Mouse (Mus musculus): ENCODE measurements around the gene Dusp5. TPM values are rescaled to one million over a fixed set of nuclear protein-coding genes. Genes with fewer than 3 reads are reported as not detected.
"Not testable (repeated sequence)": the region's sequence is repeated elsewhere in the genome, so short reads cannot be mapped to it uniquely, and the experiment has no call there.

Dusp5 gene
- total RNA-seq, 4 experiments from 2014 or later: 7.8 to 12.1 (median 10.0) TPM

GRCm38 (mm10) chr19:53575296-53576010, 46.5 kb downstream of the Dusp5 start:
- no peak for DNase-seq (ENCODE audit: low spot score in 2 of 2)

- DNase-seq (ENCODE audit: low spot score in 2 of 2): no peak
Measured at GRCm38 (mm10) chr19:53576061-53576460, 47.2 kb downstream of the Dusp5 start.

- DNase-seq (ENCODE audit: low spot score in 2 of 2): no peak
Measured at GRCm38 (mm10) chr19:53577025-53577800, 48.3 kb downstream of the Dusp5 start.

DNA sequence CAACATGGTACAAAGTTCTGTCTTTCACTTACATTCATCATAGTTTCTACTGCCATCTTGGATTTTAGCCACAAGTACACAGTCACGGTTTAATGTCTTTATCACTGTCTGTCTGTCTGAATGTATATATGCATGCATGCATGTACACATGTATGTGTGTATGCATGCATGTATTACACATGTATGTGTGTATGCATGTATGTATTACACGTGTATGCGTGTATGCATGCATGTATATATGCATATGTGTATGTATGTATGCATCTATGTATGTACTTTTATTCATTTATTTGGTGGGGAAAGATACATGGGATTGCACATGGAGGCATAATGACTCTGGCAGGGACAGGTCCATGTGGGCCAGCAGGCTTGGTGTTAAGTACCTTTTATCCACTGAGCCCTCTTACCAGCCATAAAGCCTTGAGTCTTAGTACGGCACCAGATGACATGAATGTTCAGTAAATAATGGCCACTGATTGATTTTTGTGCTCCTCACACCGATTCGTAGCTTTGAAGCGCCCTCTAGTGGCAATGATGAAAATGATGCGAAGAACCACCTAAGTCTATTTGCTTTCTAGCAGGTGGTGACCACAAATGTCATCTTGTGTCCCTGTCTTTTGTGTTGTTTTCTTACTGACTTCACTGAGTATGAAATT, 49.8 kb downstream of the Dusp5 start:
- DNase-seq (ENCODE audit: low spot score in 2 of 2): no peak

- DNase-seq (ENCODE audit: low spot score in 2 of 2): not testable (repeated sequence)
Measured at GRCm38 (mm10) chr19:53580271-53580670, 51.4 kb downstream of the Dusp5 start.

DNA sequence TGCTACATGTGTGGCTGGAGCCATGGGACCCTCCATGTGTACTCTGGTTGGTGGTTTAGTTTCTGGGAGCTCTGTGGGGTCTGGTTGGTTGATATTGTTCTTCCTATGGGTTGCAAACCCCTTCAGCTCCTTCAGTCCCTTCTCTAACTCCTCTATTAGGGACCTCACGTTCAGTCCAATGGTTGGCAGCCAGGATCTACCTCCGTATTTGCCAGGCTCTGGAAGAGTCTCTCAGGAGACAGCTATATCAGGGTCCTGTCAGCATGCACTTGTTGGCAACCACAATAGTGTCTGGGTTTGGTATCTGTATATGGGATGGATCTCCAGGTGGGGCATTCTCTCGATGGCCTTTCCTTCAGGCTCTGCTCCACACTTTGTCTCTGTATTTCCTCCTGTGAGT, 58.8 kb downstream of the Dusp5 start:
- not testable (repeated sequence) for DNase-seq (ENCODE audit: low spot score in 2 of 2)

DNA sequence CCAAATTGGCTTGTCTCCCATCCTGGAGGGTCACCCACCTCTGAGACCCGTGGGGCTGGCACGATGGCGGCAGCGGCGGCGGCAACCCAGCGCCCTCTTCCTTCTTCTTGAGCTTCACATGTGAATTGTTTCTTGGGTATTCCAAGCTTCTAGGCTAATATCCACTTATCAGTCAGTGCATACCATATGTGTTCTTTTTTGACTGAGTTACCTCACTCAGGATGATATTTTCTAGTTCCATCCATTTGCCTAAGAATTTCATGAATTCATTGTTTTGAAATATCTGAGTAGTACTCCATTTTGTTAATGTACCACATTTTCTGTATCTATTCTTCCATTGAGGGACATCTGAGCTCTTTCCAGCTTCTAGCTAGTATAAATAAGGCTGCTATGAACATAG, 60.1 kb downstream of the Dusp5 start, which contains the start of gene Nutf2-ps1:
Gene Nutf2-ps1 (minus strand): TSS at position 101 of the 400 bp plus-strand sequence.
- not testable (repeated sequence) for DNase-seq (ENCODE audit: low spot score in 2 of 2)

Other genes starting within 250 kb of the Dusp5 start
- gene Mxi1, start 218.6 kb upstream of the Dusp5 start, total RNA-seq (2022): 10 to 100 TPM; 81.4 to 89.0 (median 87.7) TPM
- gene Gm10197, start 157.3 kb upstream of the Dusp5 start, total RNA-seq (2022): not detected
- 10 to 100 TPM; 33.2 to 38.1 (median 36.3) TPM for gene Smndc1, start 138.5 kb upstream of the Dusp5 start, total RNA-seq (2022)
- 10 to 100 TPM; 41.8 to 54.3 (median 47.0) TPM for gene Nutf2-ps1, start 60.0 kb downstream of the Dusp5 start, total RNA-seq (2022)
- 10 to 100 TPM; 37.0 to 42.3 (median 40.1) TPM for gene Smc3, start 71.3 kb downstream of the Dusp5 start, total RNA-seq (2022)
- 1 to 10 TPM; 4.7 to 6.5 (median 5.8) TPM for gene Rbm20, start 148.2 kb downstream of the Dusp5 start, total RNA-seq (2022)

Measured in left cerebral cortex, adult 8-10 months (tissue).